Mouse (Mus musculus): ENCODE results near the gene Zdhhc20. TPM values are rescaled to one million over a fixed set of nuclear protein-coding genes. Genes with fewer than 3 reads are reported as not detected.

The Zdhhc20 gene
- polyA plus RNA-seq (2012; rRNA removed) = 2.6 and 3.7 TPM in 2 replicates

DNA sequence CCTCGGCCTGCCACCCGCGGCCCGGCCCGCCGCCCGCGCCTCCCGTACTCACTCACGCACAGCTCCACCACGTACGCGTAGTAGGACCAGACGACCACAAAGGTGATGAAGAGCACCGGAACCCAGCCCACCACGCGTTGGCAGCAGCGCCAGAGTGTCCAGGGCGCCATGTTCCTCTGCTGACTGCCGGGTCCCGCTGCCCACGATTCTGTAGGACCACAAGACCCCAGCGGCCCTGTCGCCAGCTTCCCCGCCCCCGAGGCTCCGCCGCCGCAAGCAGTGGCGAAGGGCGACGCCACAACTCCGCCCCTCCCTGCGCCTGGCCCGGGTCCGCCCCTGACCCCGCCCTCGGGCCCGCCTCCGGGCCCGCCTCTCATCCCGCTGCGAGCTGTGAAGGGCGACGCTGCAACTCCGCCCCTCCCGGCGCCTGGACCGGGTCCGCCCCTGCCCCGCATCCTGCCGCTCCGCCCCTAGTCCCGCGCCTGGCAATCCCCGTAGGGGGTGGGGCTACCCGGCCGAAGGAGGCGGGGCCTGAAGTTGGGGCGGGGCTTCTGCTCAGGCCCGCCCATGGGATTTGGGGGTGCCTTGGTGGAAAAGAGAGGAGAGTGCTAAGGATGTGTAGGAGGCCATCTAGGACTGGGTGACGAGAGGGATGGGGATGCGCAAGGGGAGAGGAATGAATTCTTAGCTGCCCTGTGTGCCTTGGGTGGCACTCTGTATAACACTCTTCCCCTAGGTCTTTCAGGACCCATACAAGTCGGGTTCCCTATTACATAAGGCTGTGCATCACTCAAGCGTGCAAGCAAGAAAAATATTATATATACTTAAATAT is at the start of gene Zdhhc20:
Zdhhc20 (minus strand) TSS at position 266 of the 832 bp plus-strand sequence.
- no peaks in the 10 kb centered on the region for H3K27me3 ChIP-seq (replicated peaks; ENCODE audit: control insufficient read depth, insufficient read depth, low read length)
- peak; percentile 97 for DNase-seq
- no peaks in the 10 kb centered on the region for H3K36me3 ChIP-seq (ENCODE audit: control insufficient read depth, insufficient read depth, low read length)
- peak within 1 kb of the TSS; percentile 90 for H3K4me3 ChIP-seq (ENCODE audit: insufficient read depth, low read depth, low read length)
- TF ChIP-seq CTCF (conservative IDR thresholded peaks at IDR 0.05; ENCODE audit: insufficient read depth, insufficient read length, low read depth, low read length) = no peak
- TF ChIP-seq POLR2A (IDR thresholded peaks at IDR 0.05; ENCODE audit: low read depth, low read length) = peak; percentile 71
- peak within 1 kb of the TSS; percentile 54 for H3K27ac ChIP-seq (ENCODE audit: insufficient read depth, low read depth, low read length)
- H3K4me1 ChIP-seq (ENCODE audit: control insufficient read depth, insufficient read depth, low read length) = no peaks in the 10 kb centered on the region
- 3% methylated on average over 65 of the region's 65 CpGs for WGBS

DNA sequence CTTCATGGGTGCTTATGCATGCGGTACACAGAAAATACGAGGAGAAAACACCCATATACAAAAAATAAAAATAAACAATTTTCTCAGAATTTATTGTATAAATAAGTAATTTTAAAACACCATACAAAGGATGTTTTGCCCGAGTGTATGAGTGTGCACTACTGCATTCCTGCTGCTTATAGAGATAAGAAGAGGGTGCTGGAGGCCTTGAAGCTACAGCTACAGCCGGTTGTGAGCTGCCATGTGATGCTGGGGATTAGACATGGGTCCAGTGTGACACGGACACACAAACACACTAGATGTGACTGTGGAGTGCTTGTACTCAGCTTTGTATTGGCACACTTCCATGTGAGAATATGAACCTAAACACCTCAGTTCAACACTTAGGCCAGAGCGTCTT is 47.2 kb upstream of the Zdhhc20 start:
- Histone ChIP-seq H3K36me3 (ENCODE audit: control insufficient read depth, insufficient read depth, low read length) (no peaks in the 10 kb centered on the region; the same call in 1 of the 2 replicates), H3K27me3 (replicated peaks; ENCODE audit: control insufficient read depth, insufficient read depth, low read length) (no peaks in the 10 kb centered on the region), H3K4me3 (ENCODE audit: insufficient read depth, low read depth, low read length) (no peak overlapping the region), H3K27ac (ENCODE audit: insufficient read depth, low read depth, low read length) (no peak overlapping the region), H3K4me1 (ENCODE audit: control insufficient read depth, insufficient read depth, low read length) (no peaks in the 10 kb centered on the region; the same call in 1 of the 2 replicates)
- TF ChIP-seq POLR2A (IDR thresholded peaks at IDR 0.05; ENCODE audit: low read depth, low read length) (no peak), CTCF (conservative IDR thresholded peaks at IDR 0.05; ENCODE audit: insufficient read depth, insufficient read length, low read depth, low read length) (no peak)
- WGBS = 92% methylated on average over 6 of the region's 6 CpGs
- DNase-seq = no peak

DNA sequence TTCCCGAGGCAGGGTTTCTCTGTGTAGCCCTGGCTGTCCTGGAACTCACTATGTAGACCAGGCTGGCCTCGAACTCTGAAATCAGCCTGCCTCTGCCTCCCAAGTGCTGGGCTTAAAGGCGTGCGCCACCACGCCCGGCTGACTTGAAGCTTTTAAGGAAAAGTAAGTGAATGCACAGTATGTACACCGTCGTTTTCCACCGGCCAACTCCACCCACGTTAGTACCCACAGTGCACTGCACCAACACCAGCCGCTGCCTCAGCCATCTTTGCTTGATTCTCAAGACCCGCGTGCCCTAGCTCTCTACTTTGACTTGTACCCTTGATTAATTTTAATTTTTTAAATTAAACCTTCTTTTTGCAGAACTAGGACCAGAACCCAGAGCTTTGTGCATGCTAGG is 44.6 kb upstream of the Zdhhc20 start:
- WGBS = 96% methylated on average over 13 of the region's 13 CpGs
- no peak for DNase-seq

DNA sequence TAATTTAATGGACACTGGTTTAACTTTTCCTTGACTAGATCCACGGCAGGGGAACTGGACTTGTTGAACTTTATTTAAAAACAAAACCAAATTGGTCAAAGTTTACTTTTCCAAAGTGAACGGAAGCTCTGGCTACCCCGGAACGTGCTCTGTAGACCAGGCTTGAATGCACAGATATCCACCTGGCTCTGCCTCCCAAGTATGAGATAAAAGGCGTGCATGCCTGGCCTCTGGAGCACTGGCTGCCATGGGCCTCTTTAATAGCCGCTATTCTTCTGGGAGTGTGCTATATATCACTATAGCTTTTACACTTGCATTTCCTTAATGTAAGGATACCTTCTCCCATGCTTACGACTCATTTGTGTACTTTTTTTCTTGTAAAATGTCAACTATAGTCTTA is 43.5 kb upstream of the Zdhhc20 start:
- Histone ChIP-seq H3K36me3 (ENCODE audit: control insufficient read depth, insufficient read depth, low read length) (peaks cover 3% of the 10 kb centered on the region), H3K4me3 (ENCODE audit: insufficient read depth, low read depth, low read length) (no peak overlapping the region), H3K27ac (ENCODE audit: insufficient read depth, low read depth, low read length) (no peak overlapping the region), H3K27me3 (replicated peaks; ENCODE audit: control insufficient read depth, insufficient read depth, low read length) (no peaks in the 10 kb centered on the region), H3K4me1 (ENCODE audit: control insufficient read depth, insufficient read depth, low read length) (no peaks in the 10 kb centered on the region; the same call in 1 of the 2 replicates)
- DNase-seq = peak; percentile 19
- WGBS = 44% methylated on average over 7 of the region's 7 CpGs
- no peak for TF ChIP-seq CTCF (conservative IDR thresholded peaks at IDR 0.05; ENCODE audit: insufficient read depth, insufficient read length, low read depth, low read length)
- TF ChIP-seq POLR2A (IDR thresholded peaks at IDR 0.05; ENCODE audit: low read depth, low read length) = no peak

More for the DNA sequence above, 44.6 kb upstream of the Zdhhc20 start:
- Histone ChIP-seq H3K27ac (ENCODE audit: insufficient read depth, low read depth, low read length) (no peak overlapping the region), H3K4me3 (ENCODE audit: insufficient read depth, low read depth, low read length) (no peak overlapping the region), H3K27me3 (replicated peaks; ENCODE audit: control insufficient read depth, insufficient read depth, low read length) (no peaks in the 10 kb centered on the region), H3K4me1 (ENCODE audit: control insufficient read depth, insufficient read depth, low read length) (no peaks in the 10 kb centered on the region; the same call in 1 of the 2 replicates), H3K36me3 (ENCODE audit: control insufficient read depth, insufficient read depth, low read length) (peaks cover 3% of the 10 kb centered on the region)
- no peak for TF ChIP-seq CTCF (conservative IDR thresholded peaks at IDR 0.05; ENCODE audit: insufficient read depth, insufficient read length, low read depth, low read length)
- TF ChIP-seq POLR2A (IDR thresholded peaks at IDR 0.05; ENCODE audit: low read depth, low read length) = no peak

DNA sequence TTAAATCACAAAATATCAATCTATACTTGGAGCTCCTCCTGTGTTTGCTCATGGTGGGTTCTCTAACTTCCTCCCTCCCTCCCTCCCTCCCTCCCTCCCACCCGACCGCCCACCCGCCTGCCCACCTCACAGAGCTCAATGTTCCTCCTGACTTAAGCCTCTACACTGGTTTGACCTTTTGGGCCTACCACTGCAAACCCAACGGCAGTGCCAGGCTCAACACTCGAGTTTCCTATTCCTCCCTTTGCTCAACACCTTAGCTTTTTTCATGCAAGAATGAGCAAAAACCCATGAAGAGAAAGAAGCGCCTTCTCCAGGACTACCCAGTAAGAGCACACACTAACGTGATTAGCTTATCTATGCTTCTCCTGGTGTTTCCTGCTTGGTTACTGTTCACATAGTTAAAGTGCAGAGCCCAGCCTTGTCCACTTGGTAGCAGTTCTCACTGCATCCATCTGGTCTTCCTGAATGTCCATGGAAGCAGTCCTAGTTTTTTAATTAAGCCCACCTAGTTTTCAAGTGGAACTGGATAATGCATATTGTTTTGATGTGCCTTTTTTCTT is 42.9 kb upstream of the Zdhhc20 start:
- Histone ChIP-seq H3K27ac (ENCODE audit: insufficient read depth, low read depth, low read length) (no peak overlapping the region), H3K36me3 (ENCODE audit: control insufficient read depth, insufficient read depth, low read length) (peaks cover 3% of the 10 kb centered on the region), H3K4me1 (ENCODE audit: control insufficient read depth, insufficient read depth, low read length) (no peaks in the 10 kb centered on the region; the same call in 1 of the 2 replicates), H3K27me3 (replicated peaks; ENCODE audit: control insufficient read depth, insufficient read depth, low read length) (no peaks in the 10 kb centered on the region), H3K4me3 (ENCODE audit: insufficient read depth, low read depth, low read length) (no peak overlapping the region)
- DNase-seq = no peak
- TF ChIP-seq CTCF (conservative IDR thresholded peaks at IDR 0.05; ENCODE audit: insufficient read depth, insufficient read length, low read depth, low read length) (no peak), POLR2A (IDR thresholded peaks at IDR 0.05; ENCODE audit: low read depth, low read length) (no peak)
- 47% methylated on average over 7 of the region's 7 CpGs for WGBS

DNA sequence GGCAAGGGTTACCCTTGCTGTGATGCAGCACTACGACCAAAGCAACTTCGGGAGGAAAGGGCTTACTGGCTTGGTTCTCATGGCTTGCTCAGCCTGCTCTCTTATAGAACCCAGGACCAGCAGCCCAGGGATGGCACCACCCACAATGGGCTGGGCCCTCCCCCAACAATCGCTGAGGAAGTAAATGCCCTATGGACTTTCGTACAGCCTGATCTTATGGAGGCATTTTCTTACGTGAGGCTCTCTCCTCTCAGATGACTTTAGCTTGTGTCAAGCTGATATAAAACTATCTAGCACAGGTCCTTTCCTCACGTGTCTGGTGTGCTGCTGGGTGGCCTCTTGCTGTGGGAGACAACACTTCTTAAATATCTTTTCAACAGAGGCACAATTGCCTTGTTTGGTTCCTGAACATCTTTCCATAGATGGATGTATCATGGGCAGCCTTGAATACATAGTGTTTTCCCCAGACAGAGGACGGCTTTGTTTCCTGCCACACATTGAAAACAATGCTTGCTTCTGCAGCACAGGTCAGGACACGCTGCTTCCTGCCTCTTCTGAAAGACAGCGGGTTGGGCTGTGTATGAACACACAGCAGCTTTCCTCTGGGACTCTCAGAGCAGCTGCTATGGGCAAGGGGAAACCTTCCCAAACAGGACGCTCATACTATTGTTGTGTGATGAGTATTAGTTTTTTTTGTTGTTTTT is 31.5 kb upstream of the Zdhhc20 start:
- peak; percentile 46 for DNase-seq
- no peak for TF ChIP-seq POLR2A (IDR thresholded peaks at IDR 0.05; ENCODE audit: low read depth, low read length)
- TF ChIP-seq CTCF (conservative IDR thresholded peaks at IDR 0.05; ENCODE audit: insufficient read depth, insufficient read length, low read depth, low read length) = no peak
- Histone ChIP-seq H3K36me3 (ENCODE audit: control insufficient read depth, insufficient read depth, low read length) (peaks cover 3% of the 10 kb centered on the region), H3K27ac (ENCODE audit: insufficient read depth, low read depth, low read length) (no peak overlapping the region), H3K4me1 (ENCODE audit: control insufficient read depth, insufficient read depth, low read length) (no peaks in the 10 kb centered on the region), H3K27me3 (replicated peaks; ENCODE audit: control insufficient read depth, insufficient read depth, low read length) (no peaks in the 10 kb centered on the region), H3K4me3 (ENCODE audit: insufficient read depth, low read depth, low read length) (no peak overlapping the region)
- WGBS = 55% methylated on average over 10 of the region's 10 CpGs

All from kidney, adult 2 months (tissue).